Mouse (Mus musculus): ENCODE data around the gene Il18r1. TPM values are rescaled to one million over a fixed set of nuclear protein-coding genes. Genes with fewer than 3 reads are reported as not detected.

Gene Il18r1
- total RNA-seq (2021): not detected
- long read RNA-seq, experiment 1: 0 reads
- long read RNA-seq, experiment 2: 0 reads

DNA sequence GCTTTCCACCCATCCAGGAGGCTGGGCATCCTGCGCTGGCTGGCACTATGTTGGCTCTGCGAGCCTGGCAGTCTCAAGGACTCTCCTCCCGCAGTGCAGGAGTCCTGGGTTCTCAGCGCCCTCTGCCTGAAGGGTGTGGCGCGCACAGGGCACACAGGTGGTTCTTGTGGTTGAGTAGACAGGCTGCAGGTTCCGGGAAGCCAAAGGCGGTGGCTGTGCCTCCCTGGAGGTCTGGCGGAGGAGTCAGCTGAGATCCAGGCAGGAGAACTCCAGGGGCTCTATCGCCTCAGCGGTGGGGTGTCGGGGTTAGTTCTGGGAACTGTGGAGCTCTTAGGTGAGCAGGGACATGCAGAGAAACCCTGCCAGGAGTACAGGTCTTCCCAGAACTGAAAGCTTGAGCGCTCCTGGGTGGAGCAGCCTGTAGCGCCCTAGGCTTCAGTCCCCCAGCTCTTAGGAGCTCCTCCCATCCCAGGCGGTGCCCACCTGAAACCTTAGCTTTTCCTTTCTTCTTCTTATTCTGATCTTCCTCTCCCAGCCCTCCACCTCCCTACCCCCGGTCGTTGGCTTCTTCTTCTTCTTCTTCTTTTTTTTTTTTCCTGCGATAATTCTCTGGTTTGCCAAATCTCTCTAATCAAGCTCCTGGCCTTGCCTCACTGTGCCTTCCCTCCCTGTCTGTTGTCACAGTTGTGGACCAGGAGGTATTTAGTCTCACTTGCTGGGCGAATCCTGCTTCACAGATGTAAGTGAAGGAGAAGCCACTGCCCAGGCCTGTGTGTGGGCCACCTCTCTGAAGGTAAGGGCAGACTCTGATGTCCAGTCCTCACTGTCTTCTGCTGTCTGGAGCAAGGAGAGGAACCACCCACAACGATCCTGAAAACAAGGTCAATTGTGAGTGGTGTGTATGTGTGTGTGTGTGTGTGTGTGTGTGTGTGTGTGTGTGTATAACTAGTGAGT lies at the start of gene Il18r1:
Gene Il18r1, plus strand, starts transcription at position 76 of the 954 bp plus-strand sequence.
- intact Hi-C loops (cut with DNase I; ENCODE audit: low total_unique reads): no loop called here
- no peak for DNase-seq

DNA sequence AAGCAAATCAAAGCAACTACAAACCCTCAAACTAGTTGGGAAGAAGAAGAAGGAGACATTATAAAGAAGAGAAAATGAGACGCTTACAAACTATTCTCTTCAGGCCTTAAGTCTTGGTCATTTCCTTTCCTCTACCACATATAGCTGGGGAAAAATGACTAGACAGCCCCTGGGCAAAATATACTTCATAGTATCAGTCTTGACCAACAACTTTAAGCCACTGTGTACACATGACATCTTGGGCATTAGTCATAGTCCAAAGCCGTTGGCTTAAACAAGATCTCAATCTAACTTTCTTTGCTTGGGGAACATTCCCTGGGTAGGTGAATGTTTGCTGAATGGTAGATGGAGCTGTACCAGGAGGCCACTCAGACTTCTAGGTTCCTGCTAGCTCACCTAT lies 48.3 kb upstream of the Il18r1 start:
- intact Hi-C loops (cut with DNase I; ENCODE audit: low total_unique reads): no loop called here

DNA sequence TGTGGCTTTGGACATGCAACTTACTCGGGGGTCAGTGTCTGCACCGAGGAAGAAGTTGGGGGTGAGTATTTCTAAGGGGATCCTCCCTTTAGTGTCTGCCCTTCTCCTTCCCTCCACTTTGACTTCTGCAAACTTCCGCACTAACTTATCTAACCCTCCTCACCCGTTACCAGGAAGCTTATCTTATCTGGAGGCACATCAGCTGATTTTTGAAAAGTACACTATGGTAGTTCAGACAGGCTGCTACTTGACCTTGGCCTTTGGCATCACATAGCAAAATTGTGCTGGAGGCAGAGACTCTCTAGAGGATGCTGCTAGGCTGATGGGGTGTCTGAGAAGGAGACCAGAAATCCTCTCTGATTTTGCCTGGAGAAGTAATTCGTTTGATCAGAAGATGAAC lies 46.8 kb upstream of the Il18r1 start:
- no peak for DNase-seq
- intact Hi-C loops (cut with DNase I; ENCODE audit: low total_unique reads): no loop called here

More for the DNA sequence above, 48.3 kb upstream of the Il18r1 start:
- DNase-seq: no peak

DNA sequence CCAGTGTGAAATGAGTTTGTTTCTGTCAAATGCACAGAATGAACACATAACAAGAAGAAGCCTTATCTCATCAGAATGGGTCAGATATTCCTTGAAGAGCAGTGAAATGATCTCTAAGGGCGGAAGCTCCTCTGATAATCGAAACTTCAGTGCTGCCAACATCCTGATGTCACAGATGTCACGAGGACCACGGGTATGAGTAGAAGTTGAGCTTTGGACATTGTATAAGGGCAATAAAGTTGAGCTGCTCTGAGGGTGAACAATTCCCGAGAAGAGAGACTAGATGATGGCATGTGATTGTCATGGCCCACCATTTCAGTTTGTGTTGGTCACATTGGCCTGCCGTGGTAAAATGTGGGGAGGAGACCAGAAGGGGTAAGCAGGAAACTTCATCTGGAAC lies 41.5 kb upstream of the Il18r1 start:
- intact Hi-C loops (cut with DNase I; ENCODE audit: low total_unique reads): no loop called here
- DNase-seq: no peak

DNA sequence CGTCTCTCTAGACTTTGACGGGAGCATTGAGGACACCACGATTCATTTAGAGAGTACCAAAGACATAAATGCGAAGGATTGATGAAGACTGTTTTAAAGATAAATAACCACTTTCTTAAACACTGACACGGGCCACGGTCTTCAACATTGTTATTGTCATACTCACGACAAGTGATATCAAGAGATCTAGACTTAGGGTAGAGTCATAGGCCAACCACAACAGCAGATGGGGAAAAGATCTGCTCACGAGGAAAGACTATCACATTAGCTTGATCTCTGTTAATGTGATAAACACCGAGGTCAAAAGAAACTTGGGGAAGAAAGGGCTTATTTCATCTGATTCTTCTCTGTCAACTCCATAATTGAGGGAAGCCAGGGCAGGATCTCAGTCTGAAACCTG lies 38.1 kb upstream of the Il18r1 start:
- DNase-seq: no peak
- intact Hi-C loops (cut with DNase I; ENCODE audit: low total_unique reads): no loop called here

DNA sequence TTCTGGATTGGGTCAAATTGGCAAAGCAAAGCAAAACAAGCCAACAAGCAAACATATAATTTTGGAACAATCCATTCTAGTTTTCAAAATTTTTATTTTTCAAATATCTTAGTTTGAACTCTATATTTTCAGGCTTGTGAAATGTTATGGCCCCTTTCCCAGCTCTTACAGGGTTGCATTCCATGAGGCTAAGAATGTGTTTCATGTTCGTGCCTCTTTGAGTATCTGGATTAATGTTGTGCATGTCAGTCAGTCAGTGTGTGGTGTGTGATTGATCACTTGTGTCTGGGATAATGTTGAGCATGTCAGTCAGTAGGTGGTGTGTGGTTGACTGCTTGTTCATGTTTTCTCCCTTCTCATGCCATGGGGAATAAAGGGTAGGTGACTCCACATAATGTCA lies 37.5 kb upstream of the Il18r1 start:
- intact Hi-C loops (cut with DNase I; ENCODE audit: low total_unique reads): no loop called here
- DNase-seq: no peak

DNA sequence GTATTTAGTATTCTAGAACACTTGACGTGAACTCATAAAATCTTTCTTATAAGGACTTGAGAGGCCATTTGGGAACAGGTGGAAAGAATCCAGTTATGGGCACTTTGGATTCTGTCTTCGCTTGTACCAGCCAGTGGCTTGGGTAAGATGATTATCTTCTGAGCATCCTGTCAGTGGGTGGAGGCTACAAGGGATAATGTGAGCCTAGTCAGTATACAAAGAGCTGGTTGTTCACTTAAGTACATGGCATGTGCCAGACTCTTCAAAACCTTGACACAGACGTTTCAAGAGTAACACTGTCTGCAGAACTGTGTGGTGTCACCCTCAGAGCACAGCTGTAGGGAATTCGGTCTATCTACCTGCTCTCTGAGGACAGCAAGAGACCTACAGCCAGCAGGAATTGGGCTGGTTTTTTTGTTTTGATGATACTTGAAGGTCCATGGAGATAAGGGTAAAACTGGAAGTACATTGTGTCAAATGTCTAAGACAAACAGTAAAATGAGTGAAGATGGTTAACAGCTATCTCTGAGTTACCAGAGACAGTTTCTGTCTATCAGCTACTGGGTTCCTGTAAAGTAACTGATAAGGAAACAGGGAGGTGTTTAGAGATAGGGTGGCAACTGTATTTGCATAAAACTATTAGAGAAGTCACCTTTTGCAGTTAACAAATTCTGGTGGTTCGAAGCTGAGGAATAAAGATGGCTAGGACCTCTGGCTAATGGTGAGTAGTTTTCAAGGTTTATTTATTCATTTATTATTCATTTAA lies 36.3 kb upstream of the Il18r1 start, which contains the start of gene Il1rl1:
Gene Il1rl1, plus strand, starts transcription at position 661 of the 766 bp plus-strand sequence.
- no peak for DNase-seq
- intact Hi-C loops (cut with DNase I; ENCODE audit: low total_unique reads): no loop called here

DNA sequence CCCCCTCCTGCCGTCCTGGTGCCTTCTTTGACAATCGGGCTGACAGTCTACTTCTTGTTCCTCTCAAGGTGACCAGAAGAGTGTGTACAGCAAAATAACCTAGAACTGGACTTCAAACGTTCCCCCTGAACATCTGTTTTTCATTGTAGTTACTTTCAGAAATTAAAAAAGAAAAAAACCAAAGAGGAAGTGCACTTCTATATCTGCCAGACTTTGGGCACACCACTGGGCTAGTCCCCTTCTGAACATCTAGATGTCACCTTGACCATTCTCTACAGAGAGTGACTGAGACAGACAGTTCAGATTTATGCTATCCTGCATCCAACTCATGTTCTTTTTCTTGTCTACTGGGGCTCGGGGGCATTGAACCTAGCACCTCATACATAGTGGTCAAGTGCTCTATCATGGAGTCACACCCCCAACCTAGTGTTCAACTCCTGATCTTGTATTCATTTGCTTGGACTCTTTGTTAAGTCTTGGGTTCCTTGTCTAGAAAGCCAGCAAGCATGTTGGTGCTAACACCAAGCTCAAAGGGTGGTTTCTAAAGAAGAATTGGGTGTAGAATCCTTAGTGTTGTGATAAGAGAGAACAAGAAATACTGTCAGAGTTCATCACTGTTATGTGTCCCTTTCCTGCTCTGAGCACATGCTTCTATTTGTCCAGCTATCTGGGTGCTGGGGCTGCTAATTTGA lies 35.1 kb upstream of the Il18r1 start:
- DNase-seq: no peak
- intact Hi-C loops (cut with DNase I; ENCODE audit: low total_unique reads): no loop called here

DNA sequence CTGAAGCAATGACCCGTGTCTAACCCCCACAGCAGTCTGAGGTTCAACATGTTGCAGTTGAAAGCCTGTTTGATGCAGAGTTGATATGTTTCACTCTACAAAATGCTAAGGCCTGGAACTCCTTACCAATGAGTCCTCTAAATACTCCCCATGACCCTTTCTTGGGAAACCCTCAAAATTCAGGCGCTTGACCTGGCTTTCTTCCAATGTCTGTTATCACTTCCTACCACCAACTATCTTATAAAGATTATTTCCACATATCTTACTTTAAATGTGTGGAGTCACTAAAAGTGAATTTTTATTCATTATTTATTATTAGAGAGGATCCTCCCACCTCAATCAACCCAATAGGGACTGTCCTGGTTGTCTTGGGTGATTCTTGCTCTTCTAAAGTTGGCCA lies 33.2 kb upstream of the Il18r1 start:
- no peak for DNase-seq
- intact Hi-C loops (cut with DNase I; ENCODE audit: low total_unique reads): no loop called here

DNA sequence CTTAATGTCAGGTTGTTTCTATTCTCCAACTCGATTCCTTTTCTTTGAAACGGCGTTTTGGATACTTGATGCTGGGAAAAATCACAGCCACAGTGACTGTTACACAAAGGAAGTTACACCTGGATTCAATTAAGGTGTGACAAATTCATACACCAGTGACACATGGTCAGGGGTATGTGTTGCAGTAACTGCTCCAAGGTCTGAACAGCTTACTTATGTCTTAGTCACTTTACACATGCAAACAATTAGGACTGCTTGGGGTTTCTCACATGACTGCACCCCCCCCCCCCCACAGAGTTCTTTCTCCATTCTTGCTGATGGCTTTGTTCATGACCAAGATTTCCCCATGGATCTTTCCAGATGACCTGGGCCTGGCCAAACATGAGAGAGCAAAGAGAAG lies 29.4 kb upstream of the Il18r1 start:
- no peak for DNase-seq
- intact Hi-C loops (cut with DNase I; ENCODE audit: low total_unique reads): no loop called here

DNA sequence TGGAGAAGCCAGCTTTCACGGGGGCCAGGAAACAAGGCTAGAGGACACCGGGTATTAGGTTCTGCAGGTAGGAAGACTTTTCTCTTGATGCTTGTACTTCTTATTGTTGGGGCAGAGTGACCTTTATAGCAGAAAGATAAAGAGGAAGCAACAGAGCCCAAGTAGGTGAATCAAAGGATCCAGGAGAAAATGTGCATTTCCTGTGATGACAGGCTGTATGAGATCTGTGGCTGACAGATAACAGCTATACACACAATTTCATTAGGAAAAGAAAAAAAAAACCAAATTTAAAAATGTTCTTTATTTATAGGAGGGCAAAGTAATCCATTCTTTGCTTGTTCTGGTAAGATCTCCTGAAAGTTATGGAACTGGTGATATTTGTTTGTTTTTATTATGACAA lies 28.0 kb upstream of the Il18r1 start:
- DNase-seq: no peak
- intact Hi-C loops (cut with DNase I; ENCODE audit: low total_unique reads): no loop called here

DNA sequence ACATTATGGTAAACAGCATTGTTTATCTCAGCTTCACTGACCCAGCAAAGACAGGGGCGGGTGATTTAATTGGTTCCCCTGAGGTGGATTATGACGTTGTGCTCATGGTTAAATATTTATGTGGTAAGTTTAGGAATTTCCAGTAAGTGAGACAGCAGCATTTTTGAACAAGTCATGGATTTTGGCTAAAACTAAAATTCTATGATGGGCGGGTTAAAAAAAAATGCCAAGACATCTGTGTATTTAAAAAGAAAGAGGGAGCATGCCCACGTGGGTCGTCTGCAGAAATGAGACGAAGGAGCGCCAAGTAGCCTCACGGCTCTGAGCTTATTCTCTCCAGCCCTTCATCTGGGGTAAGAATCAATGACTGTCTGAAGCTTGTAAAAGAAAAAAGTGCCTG lies 25.8 kb upstream of the Il18r1 start:
- intact Hi-C loops (cut with DNase I; ENCODE audit: low total_unique reads): no loop called here
- DNase-seq: no peak

DNA sequence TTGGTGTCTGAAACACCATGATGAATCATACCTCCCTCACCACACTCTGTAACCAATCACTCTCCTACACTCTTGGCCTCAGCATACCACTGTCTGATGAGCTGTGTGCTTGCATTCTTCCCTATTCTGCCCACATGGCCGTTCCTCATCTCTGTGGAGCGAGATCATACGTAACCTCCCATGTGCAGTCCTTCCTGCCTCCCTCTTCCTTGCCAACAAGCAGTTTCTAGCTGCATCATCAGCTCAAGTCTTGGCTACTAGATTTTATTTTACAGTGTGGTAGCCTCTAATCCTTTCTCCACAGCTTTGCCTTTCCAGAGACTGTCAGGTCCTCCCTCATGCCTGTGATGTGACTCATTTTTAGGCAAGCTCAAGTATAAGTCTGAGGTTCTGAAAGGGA lies 20.6 kb upstream of the Il18r1 start:
- DNase-seq: peak; percentile 6
- intact Hi-C loops (cut with DNase I; ENCODE audit: low total_unique reads): no loop called here

DNA sequence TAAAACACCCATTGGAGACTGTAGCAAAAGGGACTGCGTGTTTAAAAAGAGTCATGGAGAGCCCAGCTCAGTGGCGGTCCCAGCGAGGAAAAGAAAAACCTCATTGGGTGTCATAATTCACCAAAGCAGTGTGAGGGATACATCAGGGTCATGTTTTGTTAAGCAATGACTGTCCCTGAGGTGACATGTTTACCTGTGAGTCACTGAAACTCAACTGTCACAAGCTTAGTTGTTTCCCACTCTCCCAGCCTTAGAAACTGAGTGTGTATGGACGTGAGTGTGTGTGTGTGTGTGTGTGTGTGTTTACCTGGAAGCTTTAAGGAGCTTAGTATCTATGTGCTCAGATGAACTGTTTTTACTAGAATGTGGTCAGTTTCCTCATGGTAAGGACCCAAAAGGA lies 2.0 kb downstream of the Il18r1 start:
- intact Hi-C loops (cut with DNase I; ENCODE audit: low total_unique reads): no loop called here

DNA sequence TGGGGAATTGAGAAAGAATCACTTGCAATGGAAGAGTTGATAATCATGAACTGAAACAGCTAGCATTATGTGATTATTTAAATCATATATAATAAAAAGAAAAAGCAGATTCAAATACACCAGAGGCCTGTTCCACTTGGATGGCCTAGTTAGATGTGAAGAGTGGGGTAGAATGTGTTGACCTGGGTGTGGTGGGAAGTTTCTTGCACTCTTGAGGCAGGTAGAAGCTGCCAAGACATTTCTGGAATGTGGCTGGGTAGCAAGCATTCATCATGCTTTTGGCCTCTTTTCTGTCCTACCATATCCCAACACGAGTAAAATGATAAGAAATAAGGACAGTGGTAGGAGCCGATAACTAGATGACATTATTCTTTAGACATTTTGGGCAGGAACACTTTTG lies 3.5 kb downstream of the Il18r1 start:
- no peak for DNase-seq
- intact Hi-C loops (cut with DNase I; ENCODE audit: low total_unique reads): no loop called here

More for the DNA sequence above, 2.0 kb downstream of the Il18r1 start:
- DNase-seq: no peak

DNA sequence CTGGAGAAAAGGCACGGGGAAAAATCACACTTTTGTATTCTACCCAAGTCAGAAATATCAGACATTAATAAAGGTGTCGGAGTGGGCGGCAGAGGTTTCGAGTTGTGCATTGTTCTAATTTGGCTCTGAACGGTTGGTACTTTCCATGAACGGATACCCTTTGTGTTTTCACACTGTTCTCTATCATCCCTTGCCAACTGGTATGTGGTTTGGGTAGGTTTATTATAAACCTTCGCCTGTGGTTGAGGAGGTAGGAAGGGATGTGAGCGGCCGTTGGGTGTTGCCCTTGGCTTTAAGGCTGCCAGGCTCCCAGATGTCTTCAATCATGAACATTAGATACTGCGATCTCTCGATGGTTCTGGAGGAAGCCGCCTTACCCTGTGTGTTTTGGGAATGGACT lies 4.5 kb downstream of the Il18r1 start:
- intact Hi-C loops (cut with DNase I; ENCODE audit: low total_unique reads): no loop called here
- no peak for DNase-seq

DNA sequence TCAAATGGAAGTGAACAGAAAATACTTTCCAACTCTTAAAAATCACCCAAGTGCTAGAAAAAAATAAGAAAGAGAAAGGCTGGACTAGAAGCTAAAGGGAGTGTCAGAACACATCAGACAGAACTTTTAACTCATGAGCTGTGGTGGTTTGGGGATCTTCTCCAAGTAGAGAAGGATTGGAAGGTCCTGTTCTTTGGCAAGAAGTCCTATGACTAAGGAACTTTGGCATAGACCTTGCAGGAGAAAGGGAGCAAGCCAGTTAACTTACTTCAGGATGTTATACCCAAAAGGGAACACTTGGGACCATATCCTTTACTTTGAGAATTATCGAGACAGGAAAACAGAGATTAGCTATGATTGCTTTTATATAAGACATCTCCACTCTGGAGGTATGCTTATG lies 7.0 kb downstream of the Il18r1 start:
- DNase-seq: no peak
- intact Hi-C loops (cut with DNase I; ENCODE audit: low total_unique reads): no loop called here

DNA sequence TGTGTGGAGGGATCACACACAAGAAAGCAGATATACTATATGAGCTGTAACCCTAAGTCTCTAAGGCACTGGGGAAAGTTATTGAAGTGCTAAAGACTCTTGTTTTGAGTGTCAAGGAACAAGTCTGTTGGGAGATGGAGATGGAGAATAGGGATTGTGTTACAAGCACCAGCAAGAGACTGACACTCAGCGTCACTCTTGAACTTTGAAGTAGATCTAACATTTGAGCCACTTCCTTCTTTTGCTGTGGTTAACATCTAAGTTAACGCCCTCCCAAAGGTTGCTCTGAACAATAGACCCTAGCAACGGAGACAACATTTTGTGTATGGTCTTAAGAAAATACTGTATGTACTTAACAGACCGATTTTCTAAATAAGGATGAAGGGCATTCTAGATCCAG lies 8.3 kb downstream of the Il18r1 start:
- DNase-seq: no peak
- intact Hi-C loops (cut with DNase I; ENCODE audit: low total_unique reads): no loop called here

DNA sequence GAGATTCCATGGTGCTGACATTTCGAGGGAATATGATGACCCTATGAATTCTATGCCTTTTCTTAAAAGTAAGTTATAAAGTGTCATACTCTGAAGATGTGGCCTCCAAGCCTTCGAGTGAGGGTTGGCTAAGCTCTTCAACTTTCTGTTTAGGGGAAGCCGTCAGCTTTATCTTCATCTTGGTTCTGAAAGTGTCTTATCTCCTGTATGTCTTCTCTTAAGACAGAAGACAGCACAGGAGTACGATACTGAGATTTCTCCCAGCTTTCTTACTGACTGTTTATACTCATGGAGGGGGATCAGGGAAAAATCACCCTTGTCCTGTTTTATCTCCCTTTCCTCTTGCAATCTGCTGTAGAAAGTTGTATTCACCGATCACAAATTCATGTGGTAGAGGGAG lies 9.0 kb downstream of the Il18r1 start:
- no peak for DNase-seq
- intact Hi-C loops (cut with DNase I; ENCODE audit: low total_unique reads): no loop called here

DNA sequence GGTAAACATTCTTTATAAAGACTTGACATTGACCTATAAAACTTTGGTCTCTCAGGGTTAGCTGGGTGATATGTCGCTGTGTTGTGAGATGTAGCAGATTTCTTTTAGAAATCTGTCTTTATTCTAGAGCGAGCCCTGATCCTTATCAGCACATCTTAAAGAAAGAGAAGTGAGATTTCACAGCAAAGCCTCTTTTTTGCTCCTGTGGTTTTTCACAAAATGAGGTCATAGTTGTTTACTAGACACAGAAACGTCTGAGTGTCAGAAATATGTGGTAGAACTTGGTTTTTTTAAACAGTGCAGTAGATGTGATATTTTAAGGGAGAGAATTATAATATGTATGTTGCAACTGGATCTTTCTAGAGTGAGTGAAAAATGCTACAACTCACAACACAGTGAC lies 10.3 kb downstream of the Il18r1 start:
- intact Hi-C loops (cut with DNase I; ENCODE audit: low total_unique reads): no loop called here
- no peak for DNase-seq

Data from gastrocnemius, postnatal 14 days (tissue).